Mouse (Mus musculus): Measurements from ENCODE around the gene Zic5.

- no peak for TF ChIP-seq EP300 (IDR thresholded peaks at IDR 0.05; ENCODE audit: low read depth)
- TF ChIP-seq CTCF (IDR thresholded peaks at IDR 0.05; ENCODE audit: low read depth): no peak
These were observed 14.7 kb downstream of the Zic5 start, which contains the start of gene Gm5089 for GRCm38 (mm10) chr14:122450496-122451382.

Data from liver, postnatal 0 days (tissue).